Mouse (Mus musculus): ENCODE measurements around the gene Skap2. TPM values are rescaled to one million over a fixed set of nuclear protein-coding genes. Genes with fewer than 3 reads are reported as not detected.
A peak's percentile ranks its signal among the peaks of the same experiment; 100 is the strongest.

Gene Skap2
- polyA plus RNA-seq, 1 experiment from 2014 or later = 8.5 TPM

GRCm38 (mm10) chr6:51851544-51851943 is 160.8 kb downstream of the Skap2 start:
- Histone ChIP-seq H3K36me3 (ENCODE audit: control insufficient read depth, insufficient read depth, low read length) (no peaks in the 10 kb centered on the region), H3K4me3 (ENCODE audit: low read depth, low read length) (no peak overlapping the region), H3K4me2 (no peak overlapping the region), H3K27ac (ENCODE audit: low read depth, low read length) (no peak overlapping the region), H3K9ac (ENCODE audit: low read length) (no peak overlapping the region), H3K27me3 (ENCODE audit: control insufficient read depth, insufficient read depth, low read length) (no peaks in the 10 kb centered on the region; the same call in 1 of the 2 replicates), H3K4me1 (ENCODE audit: control insufficient read depth, insufficient read depth, low read length) (peaks cover 29% of the 10 kb centered on the region), H3K9me3 (ENCODE audit: control insufficient read depth, low read length) (no peaks in the 10 kb centered on the region)
- WGBS = 52% methylated on average over 7 of the region's 7 CpGs
- no peak for DNase-seq (ENCODE audit: low spot score, missing footprints)
- ATAC-seq (ENCODE audit: low FRiP score) = no peak

GRCm38 (mm10) chr6:51850030-51850817 is 162.1 kb downstream of the Skap2 start:
- peak; percentile 47; the same call in 1 of the 2 replicates for ATAC-seq (ENCODE audit: low FRiP score)
- no peak overlapping the region; the same call in 1 of the 2 replicates for H3K4me2 ChIP-seq
- 57% methylated on average over 13 of the region's 13 CpGs for WGBS
- H3K4me3 ChIP-seq (ENCODE audit: low read depth, low read length) = no peak overlapping the region
- H3K27ac ChIP-seq (ENCODE audit: low read depth, low read length) = no peak overlapping the region
- H3K36me3 ChIP-seq (ENCODE audit: control insufficient read depth, insufficient read depth, low read length) = no peaks in the 10 kb centered on the region
- no peaks in the 10 kb centered on the region for H3K9me3 ChIP-seq (ENCODE audit: control insufficient read depth, low read length)
- peak; percentile 82 for DNase-seq (ENCODE audit: low spot score, missing footprints)
- H3K27me3 ChIP-seq (ENCODE audit: control insufficient read depth, insufficient read depth, low read length) = no peaks in the 10 kb centered on the region; the same call in 1 of the 2 replicates
- peaks cover 29% of the 10 kb centered on the region for H3K4me1 ChIP-seq (ENCODE audit: control insufficient read depth, insufficient read depth, low read length)
- no peak overlapping the region for H3K9ac ChIP-seq (ENCODE audit: low read length)

- Histone ChIP-seq H3K27ac (ENCODE audit: low read depth, low read length) (peak overlapping the region; percentile 74), H3K36me3 (ENCODE audit: control insufficient read depth, insufficient read depth, low read length) (no peaks in the 10 kb centered on the region), H3K27me3 (ENCODE audit: control insufficient read depth, insufficient read depth, low read length) (no peaks in the 10 kb centered on the region; the same call in 1 of the 2 replicates), H3K4me1 (ENCODE audit: control insufficient read depth, insufficient read depth, low read length) (peaks cover 29% of the 10 kb centered on the region), H3K4me3 (ENCODE audit: low read depth, low read length) (no peak overlapping the region), H3K9me3 (ENCODE audit: control insufficient read depth, low read length) (no peaks in the 10 kb centered on the region), H3K9ac (ENCODE audit: low read length) (no peak overlapping the region), H3K4me2 (peak overlapping the region; percentile 29; the same call in 1 of the 2 replicates)
- 24% methylated on average over 10 of the region's 10 CpGs for WGBS
- peak; percentile 92 for DNase-seq (ENCODE audit: low spot score, missing footprints)
- peak; percentile 83 for ATAC-seq (ENCODE audit: low FRiP score)
These were observed 162.8 kb downstream of the Skap2 start for GRCm38 (mm10) chr6:51849561-51849960.

GRCm38 (mm10) chr6:51844106-51844505 is 168.2 kb downstream of the Skap2 start:
- H3K27ac ChIP-seq (ENCODE audit: low read depth, low read length) = no peak overlapping the region
- H3K36me3 ChIP-seq (ENCODE audit: control insufficient read depth, insufficient read depth, low read length) = no peaks in the 10 kb centered on the region
- DNase-seq (ENCODE audit: low spot score, missing footprints) = peak; percentile 76
- whole genome bisulfite sequencing = 83% methylated on average over 11 of the region's 11 CpGs
- peaks cover 13% of the 10 kb centered on the region for H3K4me1 ChIP-seq (ENCODE audit: control insufficient read depth, insufficient read depth, low read length)
- no peak overlapping the region for H3K4me3 ChIP-seq (ENCODE audit: low read depth, low read length)
- no peak overlapping the region for H3K4me2 ChIP-seq
- no peaks in the 10 kb centered on the region for H3K9me3 ChIP-seq (ENCODE audit: control insufficient read depth, low read length)
- no peaks in the 10 kb centered on the region; the same call in 1 of the 2 replicates for H3K27me3 ChIP-seq (ENCODE audit: control insufficient read depth, insufficient read depth, low read length)
- no peak for ATAC-seq (ENCODE audit: low FRiP score)
- H3K9ac ChIP-seq (ENCODE audit: low read length) = no peak overlapping the region

GRCm38 (mm10) chr6:51843081-51843480 is 169.3 kb downstream of the Skap2 start:
- Histone ChIP-seq H3K4me2 (no peak overlapping the region), H3K27ac (ENCODE audit: low read depth, low read length) (no peak overlapping the region), H3K9me3 (ENCODE audit: control insufficient read depth, low read length) (no peaks in the 10 kb centered on the region), H3K27me3 (ENCODE audit: control insufficient read depth, insufficient read depth, low read length) (no peaks in the 10 kb centered on the region; the same call in 1 of the 2 replicates), H3K36me3 (ENCODE audit: control insufficient read depth, insufficient read depth, low read length) (no peaks in the 10 kb centered on the region), H3K9ac (ENCODE audit: low read length) (no peak overlapping the region), H3K4me3 (ENCODE audit: low read depth, low read length) (no peak overlapping the region), H3K4me1 (ENCODE audit: control insufficient read depth, insufficient read depth, low read length) (peaks cover 8% of the 10 kb centered on the region)
- DNase-seq (ENCODE audit: low spot score, missing footprints) = peak; percentile 80
- ATAC-seq (ENCODE audit: low FRiP score) = no peak
- 84% methylated on average over 9 of the region's 9 CpGs for WGBS

GRCm38 (mm10) chr6:51838177-51838576 is 174.2 kb downstream of the Skap2 start:
- no peak overlapping the region for H3K4me2 ChIP-seq
- no peak overlapping the region for H3K9ac ChIP-seq (ENCODE audit: low read length)
- H3K27ac ChIP-seq (ENCODE audit: low read depth, low read length) = no peak overlapping the region
- H3K36me3 ChIP-seq (ENCODE audit: control insufficient read depth, insufficient read depth, low read length) = no peaks in the 10 kb centered on the region
- ATAC-seq (ENCODE audit: low FRiP score) (no peak), DNase-seq (ENCODE audit: low spot score, missing footprints) (peak; percentile 69)
- no peaks in the 10 kb centered on the region for H3K27me3 ChIP-seq (ENCODE audit: control insufficient read depth, insufficient read depth, low read length)
- H3K4me3 ChIP-seq (ENCODE audit: low read depth, low read length) = no peak overlapping the region
- H3K9me3 ChIP-seq (ENCODE audit: control insufficient read depth, low read length) = no peaks in the 10 kb centered on the region
- WGBS = 83% methylated on average over 3 of the region's 3 CpGs
- no peaks in the 10 kb centered on the region for H3K4me1 ChIP-seq (ENCODE audit: control insufficient read depth, insufficient read depth, low read length)

GRCm38 (mm10) chr6:51833362-51833761 is 179.0 kb downstream of the Skap2 start:
- no peaks in the 10 kb centered on the region for H3K27me3 ChIP-seq (ENCODE audit: control insufficient read depth, insufficient read depth, low read length)
- no peak for DNase-seq (ENCODE audit: low spot score, missing footprints)
- 86% methylated on average over 2 of the region's 2 CpGs for WGBS
- H3K36me3 ChIP-seq (ENCODE audit: control insufficient read depth, insufficient read depth, low read length) = no peaks in the 10 kb centered on the region
- H3K4me1 ChIP-seq (ENCODE audit: control insufficient read depth, insufficient read depth, low read length) = no peaks in the 10 kb centered on the region
- no peak overlapping the region for H3K27ac ChIP-seq (ENCODE audit: low read depth, low read length)
- ATAC-seq (ENCODE audit: low FRiP score) = no peak
- no peak overlapping the region for H3K4me3 ChIP-seq (ENCODE audit: low read depth, low read length)
- H3K9me3 ChIP-seq (ENCODE audit: control insufficient read depth, low read length) = no peaks in the 10 kb centered on the region
- no peak overlapping the region for H3K4me2 ChIP-seq
- H3K9ac ChIP-seq (ENCODE audit: low read length) = no peak overlapping the region

- H3K9ac ChIP-seq (ENCODE audit: low read length) = no peak overlapping the region
- H3K27me3 ChIP-seq (ENCODE audit: control insufficient read depth, insufficient read depth, low read length) = no peaks in the 10 kb centered on the region
- H3K4me3 ChIP-seq (ENCODE audit: low read depth, low read length) = no peak overlapping the region
- no peaks in the 10 kb centered on the region for H3K9me3 ChIP-seq (ENCODE audit: control insufficient read depth, low read length)
- DNase-seq (ENCODE audit: low spot score, missing footprints) (no peak), ATAC-seq (ENCODE audit: low FRiP score) (no peak)
- no peaks in the 10 kb centered on the region for H3K36me3 ChIP-seq (ENCODE audit: control insufficient read depth, insufficient read depth, low read length)
- 74% methylated on average over 4 of the region's 4 CpGs for WGBS
- no peak overlapping the region for H3K27ac ChIP-seq (ENCODE audit: low read depth, low read length)
- no peak overlapping the region for H3K4me2 ChIP-seq
- no peaks in the 10 kb centered on the region for H3K4me1 ChIP-seq (ENCODE audit: control insufficient read depth, insufficient read depth, low read length)
These were observed 186.7 kb downstream of the Skap2 start for GRCm38 (mm10) chr6:51825621-51826021.

- WGBS = 82% methylated on average over 9 of the region's 9 CpGs
- DNase-seq (ENCODE audit: low spot score, missing footprints) (peak; percentile 31), ATAC-seq (ENCODE audit: low FRiP score) (no peak)
- H3K9me3 ChIP-seq (ENCODE audit: control insufficient read depth, low read length) = no peaks in the 10 kb centered on the region
- H3K36me3 ChIP-seq (ENCODE audit: control insufficient read depth, insufficient read depth, low read length) = no peaks in the 10 kb centered on the region
- no peak overlapping the region for H3K27ac ChIP-seq (ENCODE audit: low read depth, low read length)
- H3K4me2 ChIP-seq = no peak overlapping the region
- H3K9ac ChIP-seq (ENCODE audit: low read length) = no peak overlapping the region
- H3K4me1 ChIP-seq (ENCODE audit: control insufficient read depth, insufficient read depth, low read length) = no peaks in the 10 kb centered on the region
- no peak overlapping the region for H3K4me3 ChIP-seq (ENCODE audit: low read depth, low read length)
- H3K27me3 ChIP-seq (ENCODE audit: control insufficient read depth, insufficient read depth, low read length) = no peaks in the 10 kb centered on the region
These were observed 188.1 kb downstream of the Skap2 start for GRCm38 (mm10) chr6:51824136-51824830.

Measured in midbrain, embryonic 11.5 days (tissue).